Mouse (Mus musculus) liver, embryonic 12.5 days (tissue): ENCODE results near the gene Abhd14a. TPM values are rescaled to one million over a fixed set of nuclear protein-coding genes. Genes with fewer than 3 reads are reported as not detected.

Experiments used
- ATAC-seq: fragments of 200-750 bp; cut with Nextera tagmentation; 2 replicates; pipeline ENCODE4 v1.8.0; 2017; ENCODE audit warnings: moderate number of reproducible peaks, mild to moderate bottlenecking, moderate library complexity
- H3K27ac ChIP-seq: fragments of 300-500 bp; sonication (generic); 2 replicates; pipeline ENCODE4 v1.5.1; 2016; ENCODE audit warnings: mild to moderate bottlenecking
- H3K27me3 ChIP-seq: fragments of 300-500 bp; sonication (generic); replicated peaks from 2 replicates; pipeline ENCODE4 v1.6.1; 2016; ENCODE audit warnings: mild to moderate bottlenecking, moderate library complexity
- H3K36me3 ChIP-seq: fragments of 300-500 bp; sonication (generic); 2 replicates; pipeline ENCODE4 v1.6.1; 2016; ENCODE audit warnings: mild to moderate bottlenecking, moderate library complexity
- H3K4me1 ChIP-seq: fragments of 300-500 bp; sonication (generic); 2 replicates; pipeline ENCODE4 v1.6.1; 2016
- H3K4me2 ChIP-seq: fragments of 300-500 bp; sonication (generic); 2 replicates; pipeline ENCODE4 v1.6.1; 2016; ENCODE audit warnings: mild to moderate bottlenecking, moderate library complexity
- H3K4me3 ChIP-seq: fragments of 300-500 bp; sonication (generic); 2 replicates; pipeline ENCODE4 v1.5.1; 2016; ENCODE audit warnings: mild to moderate bottlenecking, moderate library complexity
- H3K9ac ChIP-seq: fragments of 300-500 bp; sonication (generic); 2 replicates; pipeline ENCODE4 v1.6.1; 2016; ENCODE audit warnings: mild to moderate bottlenecking, moderate library complexity
- H3K9me3 ChIP-seq: fragments of 300-500 bp; sonication (generic); replicated peaks from 2 replicates; pipeline ENCODE4 v1.6.1; 2016; ENCODE audit warnings: mild to moderate bottlenecking, moderate library complexity
- WGBS: fragments of 180-500 bp; shearing (Covaris S2); methylation state at CpG from one replicate; pipeline ENCODE4 v1.1.7; 2016; ENCODE audit not compliant: insufficient replicate concordance; 5-methylcytosine and 5-hydroxymethylcytosine counted together
- polyA plus RNA-seq: library from polyadenylated mRNA; unstranded; fragments of >200 nt; fragmentation: Nextera tagmentation; extraction: Ambion mirVana; gene quantifications from 2 replicates; pipeline ENCODE4 v1.2.1, GENCODE M21; 2016

Gene Abhd14a
- polyA plus RNA-seq, 1 experiment from 2014 or later = 31.6 TPM

GRCm38 (mm10) chr9:106420608-106421007 lies 26.9 kb downstream of the Abhd14a start:
- no peak overlapping the region for H3K4me3 ChIP-seq
- H3K36me3 ChIP-seq = no peaks in the 10 kb centered on the region
- H3K4me2 ChIP-seq = no peak overlapping the region
- no peak overlapping the region for H3K9ac ChIP-seq
- WGBS = 3% methylated on average over 2 of the region's 2 CpGs
- ATAC-seq = no peak
- no peaks in the 10 kb centered on the region for H3K9me3 ChIP-seq
- peaks cover 60% of the 10 kb centered on the region for H3K27me3 ChIP-seq
- peaks cover 27% of the 10 kb centered on the region for H3K4me1 ChIP-seq
- no peak overlapping the region for H3K27ac ChIP-seq

GRCm38 (mm10) chr9:106417841-106418625 lies 29.4 kb downstream of the Abhd14a start:
- WGBS = 22% methylated on average over 29 of the region's 29 CpGs
- ATAC-seq = no peak
- no peak overlapping the region for H3K9ac ChIP-seq
- no peaks in the 10 kb centered on the region for H3K9me3 ChIP-seq
- H3K4me1 ChIP-seq = peaks cover 27% of the 10 kb centered on the region
- peaks cover 62% of the 10 kb centered on the region for H3K27me3 ChIP-seq
- H3K36me3 ChIP-seq = no peaks in the 10 kb centered on the region
- H3K4me3 ChIP-seq = peak overlapping the region; percentile 22
- H3K4me2 ChIP-seq = peak overlapping the region; percentile 57
- H3K27ac ChIP-seq = no peak overlapping the region

- WGBS = 71% methylated on average over 6 of the region's 6 CpGs
- H3K27ac ChIP-seq = no peak overlapping the region
- H3K4me1 ChIP-seq = peaks cover 39% of the 10 kb centered on the region
- no peak overlapping the region for H3K4me2 ChIP-seq
- H3K36me3 ChIP-seq = no peaks in the 10 kb centered on the region
- peaks cover 61% of the 10 kb centered on the region for H3K27me3 ChIP-seq
- ATAC-seq = no peak
- H3K9ac ChIP-seq = no peak overlapping the region
- no peaks in the 10 kb centered on the region for H3K9me3 ChIP-seq
- H3K4me3 ChIP-seq = no peak overlapping the region
These were observed 30.7 kb downstream of the Abhd14a start for GRCm38 (mm10) chr9:106416826-106417225.

GRCm38 (mm10) chr9:106413606-106414005 lies 33.9 kb downstream of the Abhd14a start:
- no peak overlapping the region for H3K4me2 ChIP-seq
- H3K4me1 ChIP-seq = peaks cover 43% of the 10 kb centered on the region
- 82% methylated on average over 5 of the region's 5 CpGs for WGBS

GRCm38 (mm10) chr9:106412210-106412609 lies 35.3 kb downstream of the Abhd14a start:
- 79% methylated on average over 3 of the region's 3 CpGs for WGBS
- Histone ChIP-seq H3K4me2 (peak overlapping the region; percentile 61), H3K9ac (no peak overlapping the region), H3K4me3 (no peak overlapping the region), H3K9me3 (peaks cover 5% of the 10 kb centered on the region), H3K4me1 (peaks cover 32% of the 10 kb centered on the region), H3K27me3 (peaks cover 19% of the 10 kb centered on the region), H3K36me3 (no peaks in the 10 kb centered on the region), H3K27ac (peak overlapping the region; percentile 66)
- no peak for ATAC-seq

More at GRCm38 (mm10) chr9:106413606-106414005, 33.9 kb downstream of the Abhd14a start:
- Histone ChIP-seq H3K4me3 (no peak overlapping the region), H3K9me3 (peaks cover 5% of the 10 kb centered on the region), H3K27me3 (peaks cover 33% of the 10 kb centered on the region), H3K36me3 (no peaks in the 10 kb centered on the region), H3K9ac (no peak overlapping the region), H3K27ac (no peak overlapping the region)
- no peak for ATAC-seq

- Histone ChIP-seq H3K4me1 (peaks cover 36% of the 10 kb centered on the region), H3K4me3 (peak overlapping the region; percentile 18; the same call in 1 of the 2 replicates), H3K4me2 (peak overlapping the region; percentile 61), H3K36me3 (no peaks in the 10 kb centered on the region), H3K27me3 (peaks cover 17% of the 10 kb centered on the region; the same call in 1 of the 2 replicates), H3K9ac (peak overlapping the region; percentile 48; the same call in 1 of the 2 replicates), H3K9me3 (peaks cover 5% of the 10 kb centered on the region), H3K27ac (peak overlapping the region; percentile 66)
- peak; percentile 84 for ATAC-seq
- WGBS = 36% methylated on average over 6 of the region's 6 CpGs
These were observed 35.7 kb downstream of the Abhd14a start for GRCm38 (mm10) chr9:106411729-106412128.

- Histone ChIP-seq H3K36me3 (no peaks in the 10 kb centered on the region), H3K9ac (peak overlapping the region; percentile 58), H3K27ac (peak overlapping the region; percentile 66), H3K27me3 (0 out of 2 replicates have a peak, but pooled peaks cover 17% of the 10 kb centered on the region), H3K4me3 (peak overlapping the region; percentile 18), H3K4me2 (peak overlapping the region; percentile 61), H3K9me3 (peaks cover 5% of the 10 kb centered on the region), H3K4me1 (peaks cover 42% of the 10 kb centered on the region)
- WGBS = 25% methylated on average over 9 of the region's 9 CpGs
- ATAC-seq = peak; percentile 91
These were observed 36.3 kb downstream of the Abhd14a start for GRCm38 (mm10) chr9:106411091-106411594.

GRCm38 (mm10) chr9:106410086-106410650 lies 37.3 kb downstream of the Abhd14a start:
- peak overlapping the region; percentile 66; the same call in 1 of the 2 replicates for H3K27ac ChIP-seq

GRCm38 (mm10) chr9:106409096-106409495 lies 38.4 kb downstream of the Abhd14a start:
- no peak overlapping the region for H3K27ac ChIP-seq
- no peaks in the 10 kb centered on the region for H3K36me3 ChIP-seq
- H3K4me2 ChIP-seq = no peak overlapping the region
- peaks cover 50% of the 10 kb centered on the region for H3K4me1 ChIP-seq
- H3K4me3 ChIP-seq = no peak overlapping the region
- 0 out of 2 replicates have a peak, but pooled peaks cover 8% of the 10 kb centered on the region for H3K27me3 ChIP-seq
- no peak for ATAC-seq
- H3K9ac ChIP-seq = no peak overlapping the region
- 93% methylated on average over 4 of the region's 4 CpGs for WGBS
- peaks cover 5% of the 10 kb centered on the region for H3K9me3 ChIP-seq

More at GRCm38 (mm10) chr9:106410086-106410650, 37.3 kb downstream of the Abhd14a start:
- 0 out of 2 replicates have a peak, but pooled peaks cover 14% of the 10 kb centered on the region for H3K27me3 ChIP-seq
- H3K4me1 ChIP-seq = peaks cover 47% of the 10 kb centered on the region
- no peak overlapping the region for H3K4me3 ChIP-seq
- H3K9me3 ChIP-seq = peaks cover 5% of the 10 kb centered on the region
- no peak for ATAC-seq
- H3K9ac ChIP-seq = no peak overlapping the region
- H3K4me2 ChIP-seq = no peak overlapping the region
- WGBS = 83% methylated on average over 2 of the region's 2 CpGs
- no peaks in the 10 kb centered on the region for H3K36me3 ChIP-seq

- H3K4me3 ChIP-seq = no peak overlapping the region
- H3K27me3 ChIP-seq = peaks cover 15% of the 10 kb centered on the region; the same call in 1 of the 2 replicates
- no peak overlapping the region for H3K27ac ChIP-seq
- H3K4me1 ChIP-seq = peaks cover 57% of the 10 kb centered on the region
- peaks cover 5% of the 10 kb centered on the region for H3K9me3 ChIP-seq
- H3K36me3 ChIP-seq = no peaks in the 10 kb centered on the region
- WGBS = 48% methylated on average over 8 of the region's 8 CpGs
- no peak for ATAC-seq
- H3K9ac ChIP-seq = no peak overlapping the region
- no peak overlapping the region for H3K4me2 ChIP-seq
These were observed 40.9 kb downstream of the Abhd14a start for GRCm38 (mm10) chr9:106406443-106407078.

- H3K9me3 ChIP-seq = peaks cover 5% of the 10 kb centered on the region
- peaks cover 56% of the 10 kb centered on the region for H3K4me1 ChIP-seq
- peaks cover 27% of the 10 kb centered on the region for H3K27me3 ChIP-seq
- 0 out of 2 replicates have a peak overlapping the region, but pooled peaks have one; percentile 2 for H3K9ac ChIP-seq
- 38% methylated on average over 6 of the region's 6 CpGs for WGBS
- ATAC-seq = no peak
- no peak overlapping the region for H3K4me3 ChIP-seq
- no peak overlapping the region for H3K4me2 ChIP-seq
- H3K36me3 ChIP-seq = no peaks in the 10 kb centered on the region
- no peak overlapping the region for H3K27ac ChIP-seq
These were observed 42.2 kb downstream of the Abhd14a start for GRCm38 (mm10) chr9:106405275-106405674.
